Mouse (Mus musculus) CD4-positive helper T cell, adult 2 months (primary cell): ENCODE results near the gene Zfp654.
"Not testable (repeated sequence)": the region's sequence is repeated elsewhere in the genome, so short reads cannot be mapped to it uniquely, and the experiment has no call there.

ENCODE experiments used
- DNase-seq: peaks from one replicate; pipeline ENCODE4 v3.0.0-alpha.2; 2012; ENCODE audit warnings: low read depth, missing footprints, low spot score

Gene Zfp654

DNA sequence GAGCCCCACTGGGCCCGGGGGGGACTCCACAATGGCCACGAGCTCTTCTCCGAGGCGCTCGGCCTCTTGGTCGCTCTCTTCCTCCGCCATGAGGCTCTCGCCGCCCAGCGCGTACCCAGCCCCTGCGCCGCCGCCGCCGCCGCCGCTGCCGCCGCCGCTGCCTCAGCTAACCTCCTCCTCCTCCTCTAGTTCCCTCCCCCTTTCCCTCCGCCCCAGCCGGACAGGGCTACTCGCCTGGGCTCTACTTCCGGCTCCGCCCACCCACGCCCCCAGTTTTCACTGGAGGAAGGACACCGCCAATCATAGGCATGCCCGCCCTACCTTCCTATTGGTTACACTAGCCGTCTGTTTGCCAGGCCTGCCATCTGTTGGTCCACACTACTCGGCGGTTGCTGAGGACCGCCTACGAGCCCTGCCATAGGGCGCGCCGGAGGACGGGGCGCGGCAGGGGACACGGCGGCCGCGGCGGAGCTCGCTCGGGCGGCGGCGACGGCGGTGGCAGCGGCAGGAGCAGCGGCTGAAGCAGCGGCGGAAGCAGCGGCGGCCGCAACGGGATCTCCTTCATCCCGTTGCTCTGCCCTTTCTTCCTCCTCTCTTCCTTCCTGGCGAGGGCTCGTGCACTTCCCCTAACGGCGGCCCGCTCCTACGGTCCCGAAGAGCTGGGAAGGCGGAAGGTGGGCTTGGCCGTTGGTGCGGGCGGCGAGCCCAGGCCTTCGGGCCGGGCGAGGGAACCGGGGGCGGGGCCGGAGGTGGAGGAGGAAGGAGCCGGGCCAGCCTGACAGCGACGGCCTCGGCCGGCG, at the start of gene Zfp654, which contains the start of gene Cggbp1:
Zfp654 (minus strand) TSS at position 90 of the 800 bp plus-strand sequence.
Cggbp1 (plus strand) TSS at position 434 of the 800 bp plus-strand sequence.
- DNase-seq = peak; percentile 99

DNA sequence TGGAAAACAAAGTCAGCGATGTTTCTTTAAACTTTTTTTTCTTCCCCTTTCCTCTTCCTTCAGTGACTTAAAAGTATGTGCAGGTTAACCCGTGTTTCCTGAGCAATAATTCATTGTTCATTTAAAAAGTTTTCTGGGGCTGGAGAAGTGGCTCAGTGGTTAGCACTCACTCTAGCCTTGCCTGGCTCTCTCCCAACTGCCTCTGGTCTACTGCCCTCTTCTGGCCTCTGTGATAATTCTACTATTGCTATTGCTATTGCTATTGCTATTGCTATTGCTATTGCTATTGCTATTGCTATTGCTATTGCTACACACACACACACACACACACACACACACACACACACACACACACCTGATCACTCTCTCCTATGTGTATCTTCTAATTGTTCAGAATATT, 47.6 kb upstream of the Zfp654 start:
- DNase-seq = peak; percentile 53

DNA sequence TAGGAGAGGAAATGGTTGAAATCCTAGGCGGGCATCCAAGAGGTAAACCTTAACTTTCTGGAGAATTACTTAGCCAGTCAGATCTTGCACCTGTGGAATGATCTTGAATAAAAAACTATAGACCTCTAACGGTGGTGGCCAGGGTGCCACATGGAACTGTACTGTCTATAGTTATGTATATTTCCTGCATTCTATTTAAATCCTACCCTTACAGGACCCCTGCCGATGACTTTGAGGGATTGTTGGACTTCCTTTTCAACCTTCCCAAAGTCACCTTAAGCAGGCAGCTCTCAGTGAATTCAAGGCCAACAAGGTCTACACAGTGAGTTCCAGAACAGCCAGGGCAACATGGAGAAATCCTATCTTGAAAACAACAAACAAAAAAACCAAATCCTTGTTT, 38.0 kb upstream of the Zfp654 start:
- DNase-seq = no peak

DNA sequence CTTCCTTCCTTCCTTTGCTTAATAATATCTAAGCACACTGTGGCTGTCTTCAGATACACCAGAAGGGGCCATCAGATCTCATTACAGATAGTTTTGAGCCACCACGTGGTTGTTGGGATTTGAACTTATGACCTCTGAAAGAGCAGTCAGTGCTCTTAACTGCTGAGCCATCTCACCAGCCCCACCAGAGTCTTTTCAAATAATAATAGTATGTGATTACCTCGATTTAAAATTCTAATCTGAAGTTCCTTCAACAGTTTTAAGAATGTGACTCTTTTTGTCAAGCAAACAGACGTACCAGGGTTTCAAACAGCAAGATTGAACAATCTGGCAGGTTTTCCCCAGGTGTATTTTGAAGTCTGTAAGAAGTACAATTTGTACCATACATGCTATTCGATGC, 34.1 kb upstream of the Zfp654 start:
- DNase-seq = no peak

DNA sequence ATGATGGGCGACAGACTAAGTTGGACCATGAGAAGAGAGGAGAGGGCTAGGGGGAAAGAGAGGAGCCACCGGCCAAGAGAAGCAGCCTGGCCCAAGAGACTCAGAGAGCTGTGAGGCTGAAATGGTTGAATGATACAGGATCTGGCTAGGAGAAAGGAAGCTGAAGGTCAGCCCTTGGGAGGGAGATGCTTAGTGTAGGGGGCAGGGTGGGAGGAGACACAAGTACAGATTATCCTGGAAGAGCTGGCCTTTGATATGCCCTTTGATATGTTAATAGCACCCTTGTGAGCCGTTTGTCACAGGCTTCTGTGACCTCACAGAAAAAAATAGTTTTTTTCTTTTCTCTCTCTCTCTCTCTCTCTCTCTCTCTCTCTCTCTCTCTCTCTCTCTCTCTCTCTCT, 33.7 kb upstream of the Zfp654 start:
- no peak for DNase-seq

DNA sequence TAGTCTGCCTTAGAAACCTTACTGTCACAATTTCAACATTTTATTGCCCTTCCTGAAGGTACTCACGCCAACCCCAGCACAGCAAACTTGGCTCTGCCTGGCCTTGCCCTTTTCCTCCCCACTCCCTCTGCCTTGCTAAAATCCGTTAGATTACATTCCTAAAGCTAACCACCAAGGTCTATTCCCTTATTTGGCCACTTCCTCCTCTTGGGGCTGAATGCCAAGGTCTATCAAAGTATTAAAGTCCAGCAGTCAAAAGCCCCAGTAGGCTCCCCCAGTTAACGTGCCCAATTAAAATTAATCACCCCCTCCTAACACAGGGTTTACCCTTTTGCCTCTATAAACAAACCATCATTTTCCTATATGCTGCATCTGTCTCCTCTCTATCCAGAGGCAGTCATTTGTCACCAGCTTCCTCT, 33.0 kb upstream of the Zfp654 start:
- DNase-seq = no peak

DNA sequence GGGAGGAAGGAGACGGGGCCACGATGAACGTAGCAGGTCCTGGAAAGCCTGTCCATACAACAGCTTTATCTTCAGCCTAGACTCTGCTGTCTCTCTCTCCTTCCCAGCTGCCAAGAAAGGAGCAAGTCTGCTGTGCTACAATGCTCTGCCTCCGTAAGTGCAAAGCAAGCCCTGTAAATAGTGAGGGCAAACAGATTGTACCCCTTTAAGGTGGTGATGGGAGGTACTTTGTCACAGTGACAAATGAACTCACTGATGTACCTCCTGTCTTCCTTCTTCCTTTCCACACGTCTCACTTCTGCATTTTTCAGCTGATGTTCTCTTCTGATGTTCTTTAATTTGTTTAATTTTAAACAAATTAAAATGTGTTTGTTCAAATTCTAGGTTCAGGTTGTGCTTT, 32.4 kb upstream of the Zfp654 start:
- DNase-seq = no peak

DNA sequence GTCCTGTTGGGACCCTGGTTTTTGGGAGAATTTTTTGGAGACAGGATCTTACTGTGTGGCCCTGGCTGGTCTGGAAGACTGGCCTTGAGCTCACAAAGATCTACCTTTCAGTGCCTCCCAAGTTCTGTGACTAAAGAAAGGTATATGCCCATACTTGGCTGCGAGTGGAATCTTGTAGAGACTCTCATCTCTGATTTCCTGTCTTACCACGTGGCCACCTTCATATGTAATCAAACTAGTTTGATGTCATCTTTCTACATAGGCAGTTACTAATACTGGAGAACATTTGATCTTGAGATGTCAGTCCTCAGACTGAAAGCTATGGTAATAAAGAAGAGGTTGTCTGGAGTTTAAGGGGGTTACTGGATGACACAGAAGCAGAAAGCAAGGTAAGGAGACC, 30.0 kb upstream of the Zfp654 start:
- DNase-seq = no peak

DNA sequence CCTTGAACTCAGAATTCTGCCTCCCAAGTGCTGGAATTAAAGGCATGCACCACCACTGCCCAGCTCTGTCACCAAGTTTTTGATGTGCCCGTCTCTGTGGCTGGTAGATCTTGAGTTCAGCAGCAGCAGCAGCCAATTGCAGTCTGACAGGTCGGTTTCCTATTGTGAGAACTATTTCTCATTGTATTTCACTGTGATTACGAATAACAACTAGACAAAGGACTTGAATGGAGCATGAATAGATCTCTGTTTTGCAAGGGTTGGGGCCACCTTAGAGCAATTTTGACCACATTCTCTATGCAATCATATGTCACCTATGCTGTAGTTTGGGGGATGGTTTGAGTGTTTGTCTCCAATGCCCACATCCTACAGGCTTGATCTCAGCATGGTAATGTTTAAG, 29.5 kb upstream of the Zfp654 start:
- DNase-seq = no peak

DNA sequence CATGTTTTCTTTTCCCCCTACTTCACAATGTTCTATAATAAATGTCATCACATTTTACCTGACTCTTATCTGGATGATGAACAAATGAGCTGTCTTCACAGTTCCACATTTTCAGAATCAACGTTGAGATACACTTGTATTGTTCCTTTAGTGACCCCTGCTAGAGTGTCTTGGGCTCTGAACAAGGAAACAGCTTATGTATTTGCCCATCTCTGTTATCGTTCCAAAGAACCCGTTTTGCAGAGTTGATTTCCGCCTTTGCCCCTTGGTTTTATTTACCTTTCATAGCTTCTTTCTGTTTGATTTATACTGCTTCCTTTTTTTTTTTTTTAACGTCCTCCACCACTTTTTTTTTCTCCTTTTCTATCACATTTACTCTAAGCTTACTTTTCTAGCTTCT, 28.3 kb upstream of the Zfp654 start:
- DNase-seq = no peak

DNA sequence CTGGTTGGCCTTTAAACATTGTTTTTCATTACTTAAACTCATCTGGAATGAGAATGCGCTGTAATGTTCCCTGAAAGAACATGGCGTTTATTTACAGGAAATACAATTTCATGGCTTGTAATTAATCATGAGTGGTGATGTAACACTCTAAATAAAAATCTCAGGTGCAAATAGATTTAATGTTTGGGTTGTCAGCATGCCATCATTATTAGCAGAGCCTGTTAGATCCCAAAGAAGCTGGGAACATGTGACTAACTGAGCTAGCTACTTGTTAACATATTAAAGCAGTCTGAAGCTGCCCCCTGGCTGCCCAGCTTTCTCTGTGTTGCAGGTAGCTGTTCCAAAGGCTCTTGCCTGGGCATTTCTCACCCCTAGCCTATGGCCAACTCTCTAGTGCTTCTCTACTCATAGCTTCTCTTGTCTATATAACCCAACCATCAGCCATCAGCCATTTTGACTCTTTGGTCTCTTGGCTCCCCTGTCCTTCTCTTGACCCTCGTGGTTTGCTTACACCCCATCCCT, 27.2 kb upstream of the Zfp654 start:
- no peak for DNase-seq

DNA sequence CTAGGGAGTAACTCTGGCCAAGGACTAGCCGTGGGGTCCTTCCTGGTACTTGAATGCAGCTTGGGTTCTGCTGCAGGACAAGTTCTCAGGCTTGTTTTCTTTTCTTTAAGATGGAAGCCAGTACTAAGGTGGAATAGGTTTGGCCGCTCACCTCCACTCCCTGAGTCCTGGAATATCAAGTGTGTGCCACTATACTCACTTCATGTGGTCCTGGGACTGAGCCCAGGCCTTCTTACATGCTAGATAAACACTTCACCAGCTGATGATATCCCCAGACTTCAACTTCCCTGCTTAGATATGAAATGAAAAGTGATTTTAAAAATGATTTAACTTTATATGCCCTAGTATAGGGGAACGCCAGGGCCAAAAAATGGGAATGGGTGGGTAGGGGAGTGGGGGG, 25.9 kb upstream of the Zfp654 start:
- DNase-seq = no peak

DNA sequence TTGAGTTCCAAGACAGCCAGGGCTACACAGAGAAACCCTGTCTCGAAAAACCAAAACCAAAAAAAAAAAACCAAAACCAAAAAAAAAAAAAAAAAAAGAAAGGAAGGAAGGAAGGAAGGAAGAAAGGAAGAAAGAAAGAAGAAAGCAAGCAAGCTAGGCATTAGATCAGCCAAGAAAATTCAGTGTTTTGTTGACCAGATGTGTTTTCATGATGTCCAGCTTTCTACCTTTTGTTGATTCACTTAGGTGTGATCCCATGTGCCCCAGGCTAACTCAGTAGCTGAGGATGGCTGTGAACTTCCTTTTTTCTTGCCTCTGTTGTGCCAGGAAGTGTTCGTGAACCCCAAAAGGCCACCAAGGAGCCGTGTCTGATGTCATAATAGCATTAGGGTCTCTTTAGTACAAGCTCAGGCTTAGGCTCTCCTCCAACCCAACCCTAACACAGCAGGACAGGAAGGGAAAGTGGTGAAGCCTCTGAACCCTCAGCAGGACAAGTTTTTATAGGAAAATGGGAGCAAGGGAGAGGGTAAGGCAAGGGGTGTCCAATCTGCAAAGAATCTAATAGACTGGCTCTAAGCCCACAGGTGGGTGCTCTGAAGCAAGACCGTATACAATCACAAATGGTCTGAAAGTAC, 25.3 kb upstream of the Zfp654 start:
- no peak for DNase-seq

DNA sequence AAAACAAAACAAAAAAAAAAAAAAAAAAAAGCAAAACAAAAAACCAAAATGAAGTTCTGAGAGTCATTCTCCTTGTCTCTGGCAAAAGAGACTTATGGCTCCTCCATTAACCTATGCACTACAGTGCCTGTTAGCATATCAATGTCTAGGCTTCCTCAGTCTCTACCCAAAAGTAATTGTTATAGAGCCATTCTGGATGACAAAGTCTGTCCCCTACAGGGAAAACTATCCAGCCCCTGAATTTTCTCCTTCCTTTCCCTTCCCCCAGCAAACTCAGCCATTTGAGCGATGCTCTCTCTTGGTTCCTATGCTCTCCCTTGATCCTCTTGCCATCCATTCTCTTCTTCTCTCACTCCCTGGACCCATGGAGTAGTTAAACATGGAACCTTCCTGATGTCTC, 24.4 kb upstream of the Zfp654 start:
- no peak for DNase-seq

DNA sequence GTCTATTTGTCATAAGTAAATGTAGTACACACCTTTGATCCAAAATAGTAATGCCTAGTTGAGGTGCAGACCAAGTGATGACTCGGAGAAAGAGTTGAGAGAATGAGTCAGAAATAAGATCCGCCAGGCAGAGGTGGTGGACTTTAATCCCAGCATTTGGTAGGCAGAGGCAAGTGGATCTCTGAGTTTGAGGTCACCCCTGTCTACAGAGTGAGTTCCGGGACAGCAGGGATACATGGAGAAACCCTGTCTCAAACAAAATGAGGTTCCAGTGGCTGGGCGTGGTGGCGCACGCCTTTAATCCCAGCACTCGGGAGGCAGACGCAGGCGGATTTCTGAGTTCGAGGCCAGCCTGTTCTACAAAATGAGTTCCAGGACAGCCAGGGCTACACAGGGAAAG, 23.9 kb upstream of the Zfp654 start:
- DNase-seq = no peak

DNA sequence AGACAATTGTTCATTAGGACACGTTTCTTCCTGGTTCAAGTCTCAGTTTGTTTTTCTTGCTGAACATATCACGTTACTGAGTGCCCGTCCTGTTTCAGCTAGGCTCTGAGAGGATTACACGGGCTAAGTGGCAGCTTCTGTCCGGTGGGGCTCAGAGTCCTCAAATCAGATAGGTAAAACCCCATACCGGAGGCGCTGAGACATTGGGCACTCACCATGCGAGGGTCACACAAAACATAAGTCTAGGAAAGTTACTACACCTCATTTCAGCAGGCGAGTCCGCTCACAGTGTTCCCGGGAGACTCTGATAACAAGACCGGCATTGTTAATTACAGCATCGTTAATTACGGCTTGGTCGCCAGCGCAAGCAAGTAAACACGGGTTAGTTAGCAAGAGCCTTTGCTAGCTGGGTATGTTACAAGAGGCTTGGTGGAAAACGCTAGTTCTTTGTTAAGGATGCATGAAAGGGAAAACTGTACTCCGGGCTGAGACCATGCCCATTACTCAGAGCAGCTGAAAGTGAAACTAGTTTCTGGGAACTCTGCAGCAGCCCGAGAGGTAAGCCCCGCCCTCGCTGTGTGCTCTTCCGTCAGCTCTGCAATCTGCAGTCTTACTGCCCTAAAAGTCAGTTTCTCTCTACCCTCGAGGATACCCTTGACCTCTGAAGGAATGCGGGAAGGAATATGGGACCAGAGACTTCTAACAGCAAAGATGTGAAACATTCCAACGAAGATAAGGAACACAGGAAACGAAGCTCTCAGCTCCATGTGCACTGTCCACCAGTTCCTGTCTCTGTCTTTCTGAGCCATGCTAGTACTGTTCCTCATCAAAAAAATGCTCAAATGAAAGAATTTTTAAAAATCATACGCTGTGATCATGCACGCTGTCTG, 22.2 kb upstream of the Zfp654 start:
- DNase-seq = peak; percentile 86

DNA sequence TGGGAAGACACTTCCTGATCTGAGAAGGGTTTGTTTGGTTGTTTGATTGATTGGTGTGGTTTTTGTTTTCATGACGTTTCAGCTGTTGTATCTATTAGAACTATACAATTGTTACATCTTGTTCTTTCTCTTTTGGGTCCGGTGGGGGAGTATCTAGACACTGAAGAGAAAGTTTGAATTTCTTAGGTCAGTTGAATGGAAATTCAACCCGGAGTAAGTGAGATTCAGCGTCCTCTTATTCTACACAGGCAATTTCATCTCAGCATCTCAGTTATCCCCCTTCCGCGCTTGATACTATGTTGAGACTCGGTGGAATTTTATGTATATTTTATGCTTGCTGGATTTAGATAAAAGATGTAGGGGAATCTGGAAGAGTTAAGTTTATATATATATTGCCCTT, 21.4 kb upstream of the Zfp654 start:
- peak; percentile 54 for DNase-seq

DNA sequence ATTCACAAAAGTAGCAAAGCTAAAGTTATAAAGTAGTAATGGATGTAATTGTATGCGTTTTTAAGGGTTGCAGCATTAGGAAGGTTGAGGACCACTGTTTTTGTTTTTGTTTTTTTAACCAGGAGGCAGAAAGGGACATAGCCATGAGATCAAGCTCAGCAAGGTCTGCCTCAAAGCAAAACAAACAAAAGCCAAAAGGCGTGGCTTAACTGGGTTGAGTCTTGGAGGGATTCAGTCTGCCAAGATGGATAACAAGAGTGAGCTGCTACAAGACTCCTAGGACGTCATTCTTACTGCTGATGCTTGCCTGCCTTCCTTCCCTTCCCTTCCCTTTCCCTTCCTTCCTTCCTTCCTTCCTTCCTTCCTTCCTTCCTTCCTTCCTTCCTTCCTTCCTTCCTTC, 20.8 kb upstream of the Zfp654 start:
- DNase-seq = no peak

DNA sequence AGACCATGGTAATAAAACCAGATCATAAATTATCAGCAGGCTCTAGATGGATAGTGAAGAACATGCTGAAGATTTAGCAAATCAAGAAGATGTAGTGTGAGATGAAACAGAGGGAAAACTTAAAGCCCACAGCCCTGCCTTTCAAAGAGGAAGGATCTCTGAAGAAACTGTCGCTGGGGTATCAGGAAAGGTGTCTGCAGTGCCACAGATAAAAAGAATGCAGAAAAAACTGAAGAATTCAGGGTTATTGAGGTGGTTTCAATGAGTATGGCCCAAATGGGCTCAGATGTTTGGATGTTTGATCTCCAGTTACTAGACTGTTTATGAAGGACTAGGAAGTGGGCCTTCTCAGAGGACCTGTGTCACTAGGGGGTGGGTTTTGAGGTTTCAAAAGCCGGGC, 18.2 kb upstream of the Zfp654 start:
- DNase-seq = no peak

DNA sequence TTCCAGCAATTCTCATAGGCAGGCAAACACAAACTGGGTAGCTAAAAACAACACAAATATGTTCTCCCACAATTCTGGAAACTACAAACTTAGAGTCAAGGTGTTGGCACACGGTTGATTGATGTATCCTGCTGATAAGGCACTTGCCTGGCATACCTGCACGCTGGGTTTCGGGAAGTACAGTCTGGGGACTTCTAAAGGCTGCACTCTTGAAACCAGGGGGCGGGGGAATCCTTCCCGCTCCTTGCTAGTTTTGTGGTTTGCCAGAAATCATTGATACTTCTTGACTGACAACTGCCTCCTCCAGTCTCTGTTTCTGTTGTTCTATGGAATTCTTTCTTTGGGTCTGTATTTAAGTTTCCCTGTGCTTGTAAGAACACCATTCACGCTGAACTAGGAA, 17.2 kb upstream of the Zfp654 start:
- DNase-seq = no peak

DNA sequence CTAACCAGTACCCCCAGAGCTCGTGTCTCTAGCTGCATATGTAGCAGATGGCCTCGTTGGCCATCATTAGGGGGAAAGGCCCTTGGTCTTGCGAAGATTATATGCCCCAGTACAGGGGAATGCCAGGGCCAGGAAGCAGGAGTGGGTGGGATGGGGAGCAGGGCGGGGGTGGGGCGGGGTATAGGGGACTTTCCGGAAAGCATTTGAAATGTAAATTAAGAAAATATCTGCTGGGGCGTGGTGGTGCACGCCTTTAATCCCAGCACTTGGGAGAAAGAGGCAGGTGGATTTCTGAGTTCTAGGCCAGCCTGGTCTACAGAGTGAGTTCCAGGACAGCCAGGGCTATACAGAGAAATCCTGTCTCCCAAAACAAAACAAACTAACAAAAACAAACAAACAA, 14.4 kb upstream of the Zfp654 start:
- DNase-seq = not testable (repeated sequence)

DNA sequence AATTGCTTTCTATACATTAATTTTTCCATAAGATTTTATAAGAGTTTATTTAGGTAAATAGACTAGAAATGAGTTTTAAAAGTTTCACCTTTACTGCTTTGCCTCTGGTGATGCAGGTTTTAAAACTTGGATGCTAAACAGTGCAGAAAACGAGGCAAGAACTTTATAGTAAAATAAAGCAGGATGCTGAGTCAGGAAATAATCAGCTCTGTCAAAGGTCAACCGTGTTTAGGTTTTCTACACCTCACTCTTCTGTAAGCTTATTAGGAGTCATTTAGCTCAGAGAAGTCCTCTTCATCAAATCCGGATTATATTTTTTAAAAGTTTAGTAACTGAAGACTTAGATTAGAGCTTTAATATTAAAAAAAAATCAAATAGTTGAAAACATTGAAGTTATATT, 5.5 kb upstream of the Zfp654 start:
- no peak for DNase-seq
